Mouse (Mus musculus): ENCODE results near the gene Ift122. TPM values are rescaled to one million over a fixed set of nuclear protein-coding genes. Genes with fewer than 3 reads are reported as not detected.

The Ift122 gene
- total and polyA plus RNA-seq, 3 experiments: 7.9 to 14.1 (median 8.6) TPM

GRCm38 (mm10) chr6:115814104-115814503 is 39.2 kb upstream of the Ift122 start:
- dilution Hi-C loops (cut with MboI; ENCODE audit: extremely low pct_ligation_motif_present, extremely low pct_unique_long_range_greater_than_20kb, low sequenced_read_pairs) (no loop called here), in situ Hi-C loops (cut with MboI; ENCODE audit: low pct_ligation_motif_present, low pct_unique_long_range_greater_than_20kb, low sequenced_read_pairs) (no loop called here)
- TF ChIP-seq CTCF (conservative IDR thresholded peaks at IDR 0.05 in 1 of 2, IDR thresholded peaks at IDR 0.05 in 1 of 2; ENCODE audit: low read depth in 2 of 2, low read length in 2 of 2): peak; percentile 30 to 84; a peak in 3 of 4 replicates
- no peak for TF ChIP-seq POLR2A (IDR thresholded peaks at IDR 0.05; ENCODE audit: low read depth, low read length)
- TF ChIP-seq TBP (conservative IDR thresholded peaks at IDR 0.05; ENCODE audit: low read depth, low read length): no peak
- TF ChIP-seq TCF12 (IDR thresholded peaks at IDR 0.05; ENCODE audit: low read depth, low read length): 0 out of 2 replicates have a peak, but pooled peaks have one; percentile 17
- TF ChIP-seq BHLHE40 (IDR thresholded peaks at IDR 0.05; ENCODE audit: low read depth, low read length): no peak
- no peak for TF ChIP-seq CHD1 (IDR thresholded peaks at IDR 0.05; ENCODE audit: low read depth, low read length)
- peak; percentile 58 for TF ChIP-seq RAD21 (IDR thresholded peaks at IDR 0.05; ENCODE audit: low read depth, low read length)
- TF ChIP-seq SMC3 (IDR thresholded peaks at IDR 0.05; ENCODE audit: low read depth, low read length): peak; percentile 84
- TF ChIP-seq MAZ (IDR thresholded peaks at IDR 0.05; ENCODE audit: low read depth, low read length): no peak
- no peak for TF ChIP-seq UBTF (IDR thresholded peaks at IDR 0.05; ENCODE audit: low read depth, low read length)
- TF ChIP-seq MYC (IDR thresholded peaks at IDR 0.05; ENCODE audit: low read depth, low read length): 0 out of 2 replicates have a peak, but pooled peaks have one; percentile 25
- TF ChIP-seq RCOR1 (conservative IDR thresholded peaks at IDR 0.05; ENCODE audit: low read depth, low read length): no peak
- peak; percentile 18; the same call in 1 of the 2 replicates for TF ChIP-seq IRF4 (IDR thresholded peaks at IDR 0.05; ENCODE audit: low read depth, low read length)
- DNase-seq (ENCODE audit: extremely low read depth): peak; percentile 60
- Histone ChIP-seq H3K27me3 (replicated peaks) (no peaks in the 10 kb centered on the region), H3K4me3 (replicated peaks in 1 of 3; ENCODE audit: low read depth in 2 of 3, low read length in 2 of 3, poor library complexity in 1 of 3) (no peak overlapping the region), H3K36me3 (replicated peaks in 1 of 2; ENCODE audit: control insufficient read depth in 1 of 2, insufficient read depth in 1 of 2, low read length in 1 of 2) (peaks cover 2 to 63% of the 10 kb centered on the region in 2 experiments), H3K9me3 (replicated peaks; ENCODE audit: low read length) (no peaks in the 10 kb centered on the region), H3K4me2 (ENCODE audit: insufficient read depth, low read depth, poor library complexity, severe bottlenecking) (no peak overlapping the region), H3K79me2 (replicated peaks; ENCODE audit: control insufficient read depth, extremely low read depth, insufficient read depth, poor library complexity, severe bottlenecking) (no peaks in the 10 kb centered on the region; the same call in 1 of the 2 replicates), H3K4me1 (ENCODE audit: control insufficient read depth in 1 of 2, insufficient read depth in 2 of 2) (peaks cover 8 to 21% of the 10 kb centered on the region in 2 experiments), H3K27ac (ENCODE audit: insufficient read depth, low read depth) (no peak overlapping the region), H3K9ac (ENCODE audit: insufficient read depth, low read depth) (no peak overlapping the region)

- Histone ChIP-seq H3K9ac (ENCODE audit: insufficient read depth, low read depth) (no peak overlapping the region), H3K4me3 (replicated peaks in 1 of 3; ENCODE audit: low read depth in 2 of 3, low read length in 2 of 3, poor library complexity in 1 of 3) (no peak overlapping the region), H3K79me2 (replicated peaks; ENCODE audit: control insufficient read depth, extremely low read depth, insufficient read depth, poor library complexity, severe bottlenecking) (no peaks in the 10 kb centered on the region), H3K27ac (ENCODE audit: insufficient read depth, low read depth) (no peak overlapping the region), H3K27me3 (replicated peaks) (no peaks in the 10 kb centered on the region), H3K9me3 (replicated peaks; ENCODE audit: low read length) (no peaks in the 10 kb centered on the region), H3K4me2 (ENCODE audit: insufficient read depth, low read depth, poor library complexity, severe bottlenecking) (no peak overlapping the region), H3K4me1 (ENCODE audit: control insufficient read depth in 1 of 2, insufficient read depth in 2 of 2) (peaks cover 8 to 16% of the 10 kb centered on the region in 2 experiments), H3K36me3 (replicated peaks in 1 of 2; ENCODE audit: control insufficient read depth in 1 of 2, insufficient read depth in 1 of 2, low read length in 1 of 2) (peaks cover 2 to 65% of the 10 kb centered on the region in 2 experiments)
- dilution Hi-C loops (cut with MboI; ENCODE audit: extremely low pct_ligation_motif_present, extremely low pct_unique_long_range_greater_than_20kb, low sequenced_read_pairs) (no loop called here), in situ Hi-C loops (cut with MboI; ENCODE audit: low pct_ligation_motif_present, low pct_unique_long_range_greater_than_20kb, low sequenced_read_pairs) (no loop called here)
- no peak for DNase-seq (ENCODE audit: extremely low read depth)
- TF ChIP-seq HCFC1 (IDR thresholded peaks at IDR 0.05; ENCODE audit: low read depth, low read length) (no peak), MAFK (IDR thresholded peaks at IDR 0.05; ENCODE audit: insufficient replicate concordance, low read length) (no peak), RAD21 (IDR thresholded peaks at IDR 0.05; ENCODE audit: low read depth, low read length) (no peak), CTCF (conservative IDR thresholded peaks at IDR 0.05 in 1 of 2, IDR thresholded peaks at IDR 0.05 in 1 of 2; ENCODE audit: low read depth in 2 of 2, low read length in 2 of 2) (no peak), ZMIZ1 (IDR thresholded peaks at IDR 0.05; ENCODE audit: low read depth, low read length) (no peak), E2F4 (IDR thresholded peaks at IDR 0.05; ENCODE audit: insufficient replicate concordance, low read depth, low read length) (no peak), ZNF384 (IDR thresholded peaks at IDR 0.05; ENCODE audit: low read depth, low read length) (no peak), MYC (IDR thresholded peaks at IDR 0.05; ENCODE audit: low read depth, low read length) (no peak), ETS1 (conservative IDR thresholded peaks at IDR 0.05; ENCODE audit: low read depth, low read length) (no peak), EP300 (IDR thresholded peaks at IDR 0.05; ENCODE audit: low read length) (no peak), RCOR1 (conservative IDR thresholded peaks at IDR 0.05; ENCODE audit: low read depth, low read length) (no peak), MXI1 (IDR thresholded peaks at IDR 0.05; ENCODE audit: low read depth, low read length) (no peak), TCF12 (IDR thresholded peaks at IDR 0.05; ENCODE audit: low read depth, low read length) (no peak), NRF1 (IDR thresholded peaks at IDR 0.05; ENCODE audit: low read depth, low read length) (no peak), SMC3 (IDR thresholded peaks at IDR 0.05; ENCODE audit: low read depth, low read length) (no peak), ZC3H11A (IDR thresholded peaks at IDR 0.05; ENCODE audit: low read depth, low read length) (no peak), IRF4 (IDR thresholded peaks at IDR 0.05; ENCODE audit: low read depth, low read length) (no peak), CHD2 (IDR thresholded peaks at IDR 0.05; ENCODE audit: low read length) (no peak), KAT2A (IDR thresholded peaks at IDR 0.05; ENCODE audit: insufficient replicate concordance, low read length) (no peak)
Measured at GRCm38 (mm10) chr6:115815041-115815440, 38.2 kb upstream of the Ift122 start.
